Mouse (Mus musculus): Measurements from ENCODE around the gene Alpl.

The Alpl gene

GRCm38 (mm10) chr4:137800324-137800723, 4.1 kb upstream of the Alpl start:
- no peak for DNase-seq (ENCODE audit: low read depth, low spot score)

- DNase-seq (ENCODE audit: low read depth, low spot score), result no peak
These were observed 854 bp upstream of the Alpl start for GRCm38 (mm10) chr4:137797038-137797437.

- no peak for DNase-seq (ENCODE audit: low read depth, low spot score)
These were observed 1.8 kb downstream of the Alpl start for GRCm38 (mm10) chr4:137794178-137794900.

DNA sequence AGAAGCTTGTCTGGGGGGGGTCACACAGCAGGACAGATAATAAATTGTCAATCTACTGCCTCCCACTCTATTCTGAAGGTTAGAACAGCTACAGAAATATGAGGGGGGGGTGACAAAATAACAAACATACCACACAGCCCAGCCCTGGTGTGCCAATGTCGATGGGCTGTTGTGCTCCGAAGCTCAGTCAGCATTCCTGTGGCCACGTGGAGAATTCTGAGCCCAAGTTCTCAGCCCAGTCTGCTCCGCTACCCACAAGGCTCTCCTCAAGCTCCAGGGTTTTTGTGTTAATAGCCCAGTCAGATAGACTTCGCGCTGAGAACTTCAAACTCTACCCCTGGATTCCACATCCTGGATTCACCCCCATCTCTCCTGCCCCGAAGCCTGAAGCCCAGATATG, 2.6 kb downstream of the Alpl start:
- no peak for DNase-seq (ENCODE audit: low read depth, low spot score)

DNA sequence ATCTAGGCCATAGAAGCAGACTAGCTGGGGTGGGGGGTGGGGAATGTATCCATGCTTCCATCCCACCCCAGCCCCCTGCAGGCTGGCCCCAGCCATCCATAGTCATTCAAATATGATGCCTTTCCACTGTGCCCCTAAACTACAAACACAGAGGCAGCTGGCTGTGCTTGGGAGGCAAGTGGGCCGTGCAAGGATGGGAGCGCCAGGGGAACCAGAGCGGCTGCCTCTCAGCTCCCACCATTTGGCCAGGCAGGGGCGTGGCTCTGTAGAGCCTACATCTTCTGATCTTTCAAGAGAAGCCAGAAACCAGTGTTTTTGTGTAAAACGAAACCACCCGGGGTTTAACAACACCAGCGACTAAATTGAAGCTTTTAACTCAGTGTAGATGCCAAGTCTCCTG, 4.7 kb downstream of the Alpl start:
- no peak for DNase-seq (ENCODE audit: low read depth, low spot score)

DNA sequence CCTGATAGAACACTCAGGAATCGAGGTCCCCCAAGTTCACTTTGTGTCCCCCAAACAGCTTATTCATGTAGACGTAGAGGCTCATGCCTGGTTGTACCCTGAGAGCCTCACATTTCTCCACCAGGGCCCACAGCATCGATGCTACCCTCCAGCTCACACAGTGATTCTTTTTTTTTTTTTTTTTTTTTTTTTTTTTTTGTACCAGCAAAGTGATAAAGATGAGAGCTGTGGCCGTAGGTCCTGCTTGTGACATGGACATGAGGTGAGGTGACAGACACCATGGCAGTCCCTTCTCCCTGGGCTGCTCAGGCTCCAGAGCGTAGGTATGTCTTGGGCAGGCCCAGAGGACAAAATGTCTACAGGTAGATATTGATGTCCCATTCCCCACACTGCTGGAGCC, 5.2 kb downstream of the Alpl start:
- DNase-seq (ENCODE audit: low read depth, low spot score), result no peak

DNA sequence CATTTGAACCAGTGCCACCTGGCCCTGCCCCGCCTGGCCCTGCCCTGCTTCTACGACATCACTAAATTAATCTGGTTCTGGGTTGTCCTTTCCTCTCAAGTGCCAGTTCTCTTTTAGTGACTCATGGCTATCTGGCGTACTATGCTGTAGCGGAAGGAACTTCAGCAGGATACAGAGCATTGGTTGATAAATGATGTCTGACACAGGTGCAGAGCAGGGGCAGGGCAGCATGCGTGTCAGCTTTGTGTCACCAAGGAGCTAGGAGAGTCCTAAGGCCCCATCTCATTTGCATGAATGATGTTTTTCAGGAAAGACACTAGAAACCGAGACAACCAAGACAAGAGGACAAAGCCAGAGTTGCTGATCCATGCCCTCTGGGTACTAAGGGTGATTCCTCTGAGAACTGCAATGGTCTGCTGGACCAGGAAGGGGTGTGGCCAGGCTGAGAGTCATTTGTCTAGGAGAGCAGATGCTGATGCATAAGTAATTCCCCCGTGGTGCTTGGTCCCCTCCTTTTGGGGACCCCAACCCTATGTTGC, 7.6 kb downstream of the Alpl start:
- DNase-seq (ENCODE audit: low read depth, low spot score), result peak; percentile 19

DNA sequence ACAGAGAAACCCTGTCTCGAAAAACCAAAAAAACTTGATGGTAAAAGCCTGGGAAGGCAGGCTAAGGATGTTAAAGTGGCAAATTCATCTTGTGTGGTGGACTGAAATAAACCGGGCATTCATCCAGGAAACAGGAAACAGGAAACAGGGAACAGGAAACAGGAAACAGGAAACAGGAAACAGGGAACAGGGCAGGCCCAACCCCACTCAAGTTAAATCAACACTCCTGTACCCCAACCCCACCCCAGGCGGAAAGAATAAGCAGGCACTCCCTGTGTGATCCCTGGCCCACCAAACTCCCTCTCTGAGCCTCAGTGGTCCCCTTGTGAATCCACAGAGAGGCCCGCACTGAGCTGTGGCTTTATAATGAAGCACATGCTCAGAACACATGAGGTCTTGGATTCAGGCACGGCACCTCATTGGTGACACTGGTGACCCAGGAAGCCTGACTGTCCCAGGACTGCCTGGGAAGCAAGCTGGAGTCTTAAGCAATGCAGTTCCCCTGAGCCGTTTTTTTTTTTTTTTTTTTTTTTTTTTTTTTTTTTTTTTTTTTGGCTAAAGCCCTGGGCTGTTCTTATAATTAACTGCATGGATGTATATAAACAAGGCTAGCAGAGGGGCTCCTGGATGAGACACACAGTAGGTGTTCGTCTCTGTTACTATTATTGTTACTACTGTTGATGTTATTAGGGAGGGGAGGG, 8.4 kb downstream of the Alpl start:
- DNase-seq (ENCODE audit: low read depth, low spot score), result no peak

GRCm38 (mm10) chr4:137786488-137786887, 9.7 kb downstream of the Alpl start:
- no peak for DNase-seq (ENCODE audit: low read depth, low spot score)

- DNase-seq (ENCODE audit: low read depth, low spot score), result no peak
These were observed 10.9 kb downstream of the Alpl start for GRCm38 (mm10) chr4:137785270-137785669.

- DNase-seq (ENCODE audit: low read depth, low spot score), result no peak
These were observed 11.4 kb downstream of the Alpl start for GRCm38 (mm10) chr4:137784741-137785140.

DNA sequence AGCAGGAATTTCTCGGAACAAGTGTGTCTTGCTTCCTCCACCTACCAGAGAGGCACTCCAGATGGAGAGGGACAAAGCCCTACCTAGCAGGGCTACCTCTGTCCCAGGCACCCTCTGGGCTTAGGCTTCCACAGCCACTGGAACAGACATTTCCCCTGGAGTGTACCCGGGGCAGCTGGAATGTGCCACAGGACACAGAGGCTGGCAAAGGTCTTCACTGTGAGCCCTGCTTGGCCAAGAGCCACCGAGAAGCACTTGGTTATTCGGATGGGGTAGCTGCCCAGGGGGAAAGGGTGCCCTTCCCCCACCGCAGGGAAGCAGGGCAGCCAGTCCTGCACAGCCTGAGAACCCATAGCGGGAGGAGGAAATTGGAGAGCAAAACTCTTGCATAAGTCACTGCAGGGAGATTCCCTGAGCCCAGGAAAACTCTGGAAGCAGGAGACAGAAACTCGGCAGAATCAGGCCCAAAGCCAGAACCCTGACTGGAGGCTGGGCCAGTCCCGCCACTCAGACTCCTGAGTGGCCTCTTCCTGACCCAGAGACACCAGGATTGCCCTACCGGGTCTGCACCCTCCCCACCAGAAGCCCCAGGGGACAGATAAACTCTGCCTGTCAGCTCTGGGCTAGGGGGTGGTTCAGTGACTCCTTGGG, 12.5 kb downstream of the Alpl start:
- peak; percentile 76 for DNase-seq (ENCODE audit: low read depth, low spot score)

- DNase-seq (ENCODE audit: low read depth, low spot score), result no peak
These were observed 14.2 kb downstream of the Alpl start for GRCm38 (mm10) chr4:137781949-137782348.

- no peak for DNase-seq (ENCODE audit: low read depth, low spot score)
These were observed 15.2 kb downstream of the Alpl start for GRCm38 (mm10) chr4:137780986-137781385.

GRCm38 (mm10) chr4:137778397-137779184, 17.6 kb downstream of the Alpl start:
- no peak for DNase-seq (ENCODE audit: low read depth, low spot score)

DNA sequence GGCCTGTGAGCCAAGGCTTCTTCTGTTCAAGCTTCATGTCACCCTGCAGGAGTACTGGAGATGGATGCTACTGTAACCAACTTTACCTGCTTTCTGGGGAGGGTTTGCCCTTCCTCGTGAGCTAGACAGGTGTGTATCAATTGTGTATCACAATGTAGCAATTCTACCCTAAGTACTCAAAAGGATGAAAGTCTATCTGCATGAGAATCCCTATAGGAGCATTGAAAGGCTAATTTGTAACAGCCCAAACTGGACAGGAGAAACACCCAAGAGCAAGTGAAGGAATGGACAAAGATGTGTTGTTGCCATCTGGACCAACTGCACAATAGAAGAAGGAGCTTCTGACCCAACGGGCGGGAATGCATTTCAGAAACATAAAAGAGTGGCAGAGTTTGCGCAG, 18.3 kb downstream of the Alpl start:
- DNase-seq (ENCODE audit: low read depth, low spot score), result no peak

DNA sequence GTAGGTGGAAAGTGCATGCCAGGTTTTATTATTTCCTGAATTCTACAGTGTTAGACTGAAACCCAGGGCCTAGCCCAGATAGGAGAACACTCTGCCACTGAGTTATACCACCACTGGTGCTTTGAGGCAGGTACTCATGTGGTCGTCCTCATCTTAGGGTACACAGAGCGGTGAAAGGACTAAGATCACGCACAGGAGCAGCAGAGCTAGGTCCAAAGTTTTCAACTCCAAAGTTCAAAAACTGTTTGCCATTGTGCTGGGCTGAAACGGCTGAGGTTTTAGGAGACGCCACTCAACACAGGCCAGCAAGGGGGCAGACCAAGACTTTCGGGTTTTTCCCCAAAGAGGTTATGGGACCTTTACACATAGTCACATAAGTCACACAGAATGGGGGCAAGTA, 21.7 kb downstream of the Alpl start:
- no peak for DNase-seq (ENCODE audit: low read depth, low spot score)

DNA sequence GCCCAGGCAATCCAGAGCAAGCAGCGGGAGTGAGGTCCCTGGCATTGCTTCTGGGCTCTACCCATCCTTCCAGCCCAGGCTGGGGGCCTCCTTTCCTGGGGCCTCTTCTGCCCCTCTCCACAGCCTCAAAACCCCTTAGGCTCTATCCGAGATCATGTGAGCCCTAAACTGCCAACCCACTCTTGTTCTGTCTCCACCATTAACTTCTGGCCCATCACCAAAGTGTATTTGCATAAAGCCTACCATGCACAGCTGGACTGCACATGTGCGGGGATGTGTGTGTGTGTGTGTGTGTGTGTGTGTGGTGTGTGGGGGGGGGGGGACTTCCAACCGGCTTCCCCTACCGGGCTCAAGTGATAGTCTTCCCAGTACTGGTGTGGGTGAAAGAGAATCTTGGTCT, 22.2 kb downstream of the Alpl start:
- no peak for DNase-seq (ENCODE audit: low read depth, low spot score)

- no peak for DNase-seq (ENCODE audit: low read depth, low spot score)
These were observed 22.8 kb downstream of the Alpl start for GRCm38 (mm10) chr4:137773369-137773899.

DNA sequence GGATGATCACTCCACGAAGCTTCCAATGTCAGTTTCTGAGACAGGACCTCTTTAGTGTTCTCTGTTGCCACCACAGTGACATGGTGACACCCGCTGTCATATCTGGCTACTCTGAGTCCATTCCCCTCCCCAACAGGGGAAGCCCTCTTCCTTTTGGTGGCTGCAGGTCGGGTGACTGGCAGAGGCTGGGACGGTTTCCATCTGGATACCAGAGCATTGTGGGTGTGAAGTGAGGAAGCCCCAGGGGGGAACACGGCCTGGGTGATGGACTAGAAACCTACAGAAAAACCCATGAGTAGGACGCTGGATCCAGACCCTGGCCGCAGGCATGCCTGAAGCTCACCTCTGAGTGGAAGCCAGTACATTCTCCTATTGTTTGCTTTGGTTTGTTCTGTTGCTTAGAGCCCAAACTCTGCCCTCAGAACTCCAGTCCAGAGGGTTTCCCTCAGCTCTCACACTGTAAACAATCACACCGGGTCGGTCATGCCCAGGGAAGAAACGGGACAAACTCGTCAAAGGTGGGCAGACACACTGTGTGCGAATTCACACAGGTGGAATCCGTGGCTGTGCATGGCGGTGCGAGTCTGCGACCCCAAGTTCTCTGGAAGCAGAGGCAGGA, 23.6 kb downstream of the Alpl start:
- DNase-seq (ENCODE audit: low read depth, low spot score), result no peak

GRCm38 (mm10) chr4:137771749-137772148, 24.4 kb downstream of the Alpl start:
- DNase-seq (ENCODE audit: low read depth, low spot score), result no peak

All from 3T3-L1 (cell line).